Mouse (Mus musculus): ENCODE measurements at regions not wholly inside any gene's neighbourhood (a gene's known extent, or its start where the extent isn't known, plus 50 kb on each side); places are given as distances from the start of the nearest gene placed in this dataset.

GRCm38 (mm10) chr6:108717681-108718080 is 57.3 kb downstream of the Bhlhe40 start:
- in situ Hi-C loops (cut with MseI, MboI) = loop anchor here (10.0 kb wide), 2 partner anchors 293 to 303 kb away; no protein-coding TSS in a partner anchor

- in situ Hi-C loops (cut with MseI, MboI) = loop anchor here (10.0 kb wide), 2 partner anchors 294 to 304 kb away; no protein-coding TSS in a partner anchor
These were observed 58.5 kb downstream of the Bhlhe40 start for GRCm38 (mm10) chr6:108718887-108719286.

GRCm38 (mm10) chr6:108719977-108720376 is 59.5 kb downstream of the Bhlhe40 start:
- in situ Hi-C loops (cut with MseI, MboI) = loop anchor here (10.0 kb wide), 2 partner anchors 295 to 305 kb away; no protein-coding TSS in a partner anchor

- in situ Hi-C loops (cut with MseI, MboI) = no loop called here
These were observed 60.5 kb downstream of the Bhlhe40 start for GRCm38 (mm10) chr6:108720978-108721377.

GRCm38 (mm10) chr6:108721557-108721956 is 61.1 kb downstream of the Bhlhe40 start:
- in situ Hi-C loops (cut with MseI, MboI) = no loop called here

GRCm38 (mm10) chr6:108723236-108723635 is 59.7 kb upstream of the Arl8b start:
- in situ Hi-C loops (cut with MseI, MboI) = no loop called here

GRCm38 (mm10) chr6:108723751-108724150 is 59.1 kb upstream of the Arl8b start:
- in situ Hi-C loops (cut with MseI, MboI) = no loop called here

- in situ Hi-C loops (cut with MseI, MboI) = no loop called here
These were observed 51.7 kb upstream of the Arl8b start for GRCm38 (mm10) chr6:108731107-108731630.
